Mouse (Mus musculus): Measurements from ENCODE around the gene Zfp322a. TPM values are rescaled to one million over a fixed set of nuclear protein-coding genes. Genes with fewer than 3 reads are reported as not detected.
"Not testable (repeated sequence)": the region's sequence is repeated elsewhere in the genome, so short reads cannot be mapped to it uniquely, and the experiment has no call there.

Zfp322a gene
- total and polyA plus RNA-seq, 2 experiments from 2014 or later = 11.9 to 27.0 TPM

- H3K36me3 ChIP-seq (replicated peaks; ENCODE audit: control insufficient read depth, insufficient read depth, low read length) = no peaks in the 10 kb centered on the region
- no peaks in the 10 kb centered on the region; the same call in 1 of the 2 replicates for H3K4me1 ChIP-seq (ENCODE audit: control insufficient read depth, insufficient read depth)
- H3K4me3 ChIP-seq (ENCODE audit: low read depth, low read length) = peak overlapping the region; percentile 39
- H3K27ac ChIP-seq (ENCODE audit: low read depth) = no peak overlapping the region
- no peak overlapping the region for H3K9ac ChIP-seq (replicated peaks; ENCODE audit: low read depth, low read length)
- DNase-seq (ENCODE audit: low spot score) (no peak), ATAC-seq (ENCODE audit: insufficient read depth, low read depth) (no peak)
- peaks cover 63% of the 10 kb centered on the region for H3K27me3 ChIP-seq (ENCODE audit: control insufficient read depth, insufficient read depth, low read length)
- H3K4me2 ChIP-seq (ENCODE audit: low read depth, low read length) = peak overlapping the region; percentile 59
- TF ChIP-seq EP300 (IDR thresholded peaks at IDR 0.05; ENCODE audit: low read depth) = no peak
- TF ChIP-seq CTCF (IDR thresholded peaks at IDR 0.05; ENCODE audit: low read depth) = no peak
- 2% methylated on average over 42 of the region's 42 CpGs for WGBS
- H3K9me3 ChIP-seq (replicated peaks; ENCODE audit: control insufficient read depth, low read length) = no peaks in the 10 kb centered on the region
These were observed 55.9 kb downstream of the Zfp322a start for GRCm38 (mm10) chr13:23312909-23313669.

- Histone ChIP-seq H3K36me3 (replicated peaks; ENCODE audit: control insufficient read depth, insufficient read depth, low read length) (no peaks in the 10 kb centered on the region), H3K9me3 (replicated peaks; ENCODE audit: control insufficient read depth, low read length) (no peaks in the 10 kb centered on the region), H3K27ac (ENCODE audit: low read depth) (no peak overlapping the region), H3K9ac (replicated peaks; ENCODE audit: low read depth, low read length) (no peak overlapping the region), H3K27me3 (ENCODE audit: control insufficient read depth, insufficient read depth, low read length) (peaks cover 72% of the 10 kb centered on the region), H3K4me3 (ENCODE audit: low read depth, low read length) (peak overlapping the region; percentile 33; the same call in 1 of the 2 replicates), H3K4me2 (ENCODE audit: low read depth, low read length) (no peak overlapping the region), H3K4me1 (ENCODE audit: control insufficient read depth, insufficient read depth) (no peaks in the 10 kb centered on the region; the same call in 1 of the 2 replicates)
- WGBS = 10% methylated on average over 11 of the region's 11 CpGs
- TF ChIP-seq EP300 (IDR thresholded peaks at IDR 0.05; ENCODE audit: low read depth) (no peak), CTCF (IDR thresholded peaks at IDR 0.05; ENCODE audit: low read depth) (no peak)
- no peak for DNase-seq (ENCODE audit: low spot score)
- ATAC-seq (ENCODE audit: insufficient read depth, low read depth) = no peak
These were observed 59.0 kb downstream of the Zfp322a start for GRCm38 (mm10) chr13:23310036-23310435.

- peak overlapping the region; percentile 33 for H3K4me3 ChIP-seq (ENCODE audit: low read depth, low read length)
- H3K36me3 ChIP-seq (replicated peaks; ENCODE audit: control insufficient read depth, insufficient read depth, low read length) = no peaks in the 10 kb centered on the region
- H3K27me3 ChIP-seq (ENCODE audit: control insufficient read depth, insufficient read depth, low read length) = peaks cover 69% of the 10 kb centered on the region
- no peaks in the 10 kb centered on the region; the same call in 1 of the 2 replicates for H3K4me1 ChIP-seq (ENCODE audit: control insufficient read depth, insufficient read depth)
- TF ChIP-seq EP300 (IDR thresholded peaks at IDR 0.05; ENCODE audit: low read depth) = no peak
- no peak for TF ChIP-seq CTCF (IDR thresholded peaks at IDR 0.05; ENCODE audit: low read depth)
- peak overlapping the region; percentile 45 for H3K4me2 ChIP-seq (ENCODE audit: low read depth, low read length)
- DNase-seq (ENCODE audit: low spot score) (no peak), ATAC-seq (ENCODE audit: insufficient read depth, low read depth) (no peak)
- no peaks in the 10 kb centered on the region for H3K9me3 ChIP-seq (replicated peaks; ENCODE audit: control insufficient read depth, low read length)
- H3K9ac ChIP-seq (replicated peaks; ENCODE audit: low read depth, low read length) = no peak overlapping the region
- H3K27ac ChIP-seq (ENCODE audit: low read depth) = no peak overlapping the region
- WGBS = under 1% methylated on average over 28 of the region's 28 CpGs
These were observed 59.5 kb downstream of the Zfp322a start for GRCm38 (mm10) chr13:23309495-23310011.

- DNase-seq (ENCODE audit: low spot score); H3K27ac ChIP-seq (ENCODE audit: low read depth); H3K9ac ChIP-seq (replicated peaks; ENCODE audit: low read depth, low read length); H3K36me3 ChIP-seq (replicated peaks; ENCODE audit: control insufficient read depth, insufficient read depth, low read length); H3K4me1 ChIP-seq (ENCODE audit: control insufficient read depth, insufficient read depth); ATAC-seq (ENCODE audit: insufficient read depth, low read depth); H3K9me3 ChIP-seq (replicated peaks; ENCODE audit: control insufficient read depth, low read length): not testable (repeated sequence)
- H3K4me3 ChIP-seq (ENCODE audit: low read depth, low read length) = peak overlapping the region; percentile 33
- peaks cover 65% of the 10 kb centered on the region for H3K27me3 ChIP-seq (ENCODE audit: control insufficient read depth, insufficient read depth, low read length)
- WGBS = 8% methylated on average over 18 of the region's 18 CpGs
- H3K4me2 ChIP-seq (ENCODE audit: low read depth, low read length) = peak overlapping the region; percentile 45; the same call in 1 of the 2 replicates
These were observed 60.2 kb downstream of the Zfp322a start for GRCm38 (mm10) chr13:23308639-23309307.

- TF ChIP-seq CTCF (IDR thresholded peaks at IDR 0.05; ENCODE audit: low read depth) (no peak), EP300 (IDR thresholded peaks at IDR 0.05; ENCODE audit: low read depth) (no peak)
- Histone ChIP-seq H3K27ac (ENCODE audit: low read depth) (no peak overlapping the region), H3K4me3 (ENCODE audit: low read depth, low read length) (no peak overlapping the region; the same call in 1 of the 2 replicates), H3K4me1 (ENCODE audit: control insufficient read depth, insufficient read depth) (no peaks in the 10 kb centered on the region), H3K36me3 (replicated peaks; ENCODE audit: control insufficient read depth, insufficient read depth, low read length) (no peaks in the 10 kb centered on the region), H3K9me3 (replicated peaks; ENCODE audit: control insufficient read depth, low read length) (no peaks in the 10 kb centered on the region), H3K4me2 (ENCODE audit: low read depth, low read length) (no peak overlapping the region), H3K9ac (replicated peaks; ENCODE audit: low read depth, low read length) (no peak overlapping the region), H3K27me3 (ENCODE audit: control insufficient read depth, insufficient read depth, low read length) (peaks cover 49% of the 10 kb centered on the region)
- DNase-seq (ENCODE audit: low spot score) = no peak
- ATAC-seq (ENCODE audit: insufficient read depth, low read depth) = no peak
- WGBS = 7% methylated on average over 24 of the region's 24 CpGs
These were observed 61.8 kb downstream of the Zfp322a start for GRCm38 (mm10) chr13:23307069-23307814.

Measured in heart, postnatal 0 days (tissue).